Mouse (Mus musculus) forebrain, embryonic 11.5 days (tissue): ENCODE data around the gene Olfr525. TPM values are rescaled to one million over a fixed set of nuclear protein-coding genes. Genes with fewer than 3 reads are reported as not detected.

ENCODE experiments used
- ATAC-seq: fragments of 200-750 bp; cut with Nextera tagmentation; replicated peaks from 2 replicates; pipeline ENCODE4 v1.8.0; 2017; ENCODE audit warnings: moderate TSS enrichment; ENCODE audit not compliant: low FRiP score
- DNase-seq: peaks from one replicate; pipeline ENCODE4 v3.0.0-alpha.2; 2017; ENCODE audit warnings: low spot score
- H3K27ac ChIP-seq: fragments of 300-500 bp; sonication (generic); 2 replicates; pipeline ENCODE4 v1.5.1; 2014; ENCODE audit warnings: low read depth, low read length
- H3K27me3 ChIP-seq: fragments of 300-500 bp; sonication (generic); 2 replicates; pipeline ENCODE4 v1.6.1; 2014; ENCODE audit warnings: mild to moderate bottlenecking, low read length, mixed read lengths; ENCODE audit not compliant: control insufficient read depth, insufficient read depth
- H3K36me3 ChIP-seq: fragments of 300-500 bp; sonication (generic); 2 replicates; pipeline ENCODE4 v1.6.1; 2014; ENCODE audit warnings: mild to moderate bottlenecking, low read length, moderate library complexity, mixed read lengths; ENCODE audit not compliant: control insufficient read depth, insufficient read depth
- H3K4me1 ChIP-seq: fragments of 300-500 bp; sonication (generic); replicated peaks from 2 replicates; pipeline ENCODE4 v1.6.1; 2014; ENCODE audit warnings: low read length, mixed read lengths; ENCODE audit not compliant: control insufficient read depth, insufficient read depth
- H3K4me2 ChIP-seq: fragments of 300-500 bp; sonication (generic); 2 replicates; pipeline ENCODE4 v1.6.1; 2014; ENCODE audit warnings: low read depth, mild to moderate bottlenecking, low read length, moderate library complexity, mixed read lengths; ENCODE audit not compliant: severe bottlenecking
- H3K4me3 ChIP-seq: fragments of 300-500 bp; sonication (generic); 2 replicates; pipeline ENCODE4 v1.5.1; 2014; ENCODE audit warnings: low read depth, low read length
- H3K9ac ChIP-seq: fragments of 300-500 bp; sonication (generic); 2 replicates; pipeline ENCODE4 v1.6.1; 2014; ENCODE audit warnings: low read length
- H3K9me3 ChIP-seq: fragments of 300-500 bp; sonication (generic); 2 replicates; pipeline ENCODE4 v1.6.1; 2016; ENCODE audit warnings: low read length, mixed read lengths; ENCODE audit not compliant: control insufficient read depth
- WGBS: fragments of 180-500 bp; shearing (Covaris S2); extraction: QIAGEN DNeasy Blood & Tissue Kit; methylation state at CpG from one replicate; pipeline ENCODE4 v1.1.7; 2014; 5-methylcytosine and 5-hydroxymethylcytosine counted together
- polyA plus RNA-seq: library from polyadenylated mRNA; unstranded; fragments of >200 nt; fragmentation: Nextera tagmentation; extraction: Ambion mirVana; gene quantifications from 2 replicates; pipeline ENCODE4 v1.2.1, GENCODE M21; 2014

Gene Olfr525
- polyA plus RNA-seq, 1 experiment from 2014 or later, result not detected

DNA sequence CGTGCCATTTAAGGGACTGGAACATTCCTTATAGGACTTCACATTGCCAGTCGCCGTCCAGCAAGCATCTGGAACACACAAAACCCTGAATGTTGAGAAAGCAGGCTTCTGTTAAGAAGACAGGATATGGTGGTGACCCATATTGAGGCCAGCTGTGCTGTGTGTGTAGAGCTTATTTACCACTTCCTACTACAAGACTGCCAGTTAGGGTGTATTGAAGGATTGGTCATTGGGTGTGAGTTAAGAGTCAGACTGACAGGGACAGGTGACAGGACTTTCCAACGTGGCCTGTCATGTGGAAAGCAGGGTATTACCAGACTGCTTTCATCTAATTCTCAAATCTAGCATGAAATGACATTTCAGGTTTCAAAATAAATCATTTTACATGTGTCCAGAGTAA is 53.6 kb downstream of the Olfr525 start:
- no peak overlapping the region for H3K9ac ChIP-seq
- H3K4me1 ChIP-seq, result no peaks in the 10 kb centered on the region
- ATAC-seq, result no peak
- H3K4me3 ChIP-seq, result no peak overlapping the region
- no peaks in the 10 kb centered on the region for H3K36me3 ChIP-seq
- 79% methylated on average over 4 of the region's 4 CpGs for WGBS
- H3K27me3 ChIP-seq, result no peaks in the 10 kb centered on the region
- DNase-seq, result no peak
- H3K9me3 ChIP-seq, result no peaks in the 10 kb centered on the region
- no peak overlapping the region for H3K27ac ChIP-seq
- H3K4me2 ChIP-seq, result no peak overlapping the region

DNA sequence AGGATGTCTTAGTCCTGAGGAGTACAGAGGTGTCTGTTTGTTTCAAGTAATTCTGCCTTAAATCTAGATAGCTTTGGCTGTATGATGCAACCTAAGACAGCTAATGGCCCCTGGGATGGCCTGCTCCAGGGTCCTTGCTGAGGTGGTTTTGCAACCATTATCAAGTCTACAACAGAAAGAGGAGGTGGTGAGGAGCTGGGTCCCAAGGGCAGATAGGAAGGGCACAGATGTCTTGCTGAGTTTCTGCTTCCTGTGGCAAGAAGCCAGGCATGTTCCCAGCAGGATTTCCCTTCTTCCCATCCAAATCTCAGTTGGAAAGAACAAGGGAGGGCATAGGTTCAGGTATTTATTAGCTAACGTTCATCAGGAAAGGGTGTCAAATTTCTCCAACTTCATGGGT is 55.6 kb downstream of the Olfr525 start, which contains the start of gene Olfr530:
Gene Olfr530 (minus strand): TSS at position 101 of the 400 bp plus-strand sequence.
- H3K9me3 ChIP-seq, result no peaks in the 10 kb centered on the region
- no peak within 1 kb of the TSS for H3K9ac ChIP-seq
- no peaks in the 10 kb centered on the region for H3K27me3 ChIP-seq
- H3K27ac ChIP-seq, result no peak within 1 kb of the TSS
- H3K36me3 ChIP-seq, result no peaks in the 10 kb centered on the region
- no peak within 1 kb of the TSS for H3K4me3 ChIP-seq
- ATAC-seq (no peak), DNase-seq (no peak)
- no peaks in the 10 kb centered on the region for H3K4me1 ChIP-seq
- WGBS, result 63% methylated on average over 1 of the region's 1 CpGs
- H3K4me2 ChIP-seq, result no peak within 1 kb of the TSS

DNA sequence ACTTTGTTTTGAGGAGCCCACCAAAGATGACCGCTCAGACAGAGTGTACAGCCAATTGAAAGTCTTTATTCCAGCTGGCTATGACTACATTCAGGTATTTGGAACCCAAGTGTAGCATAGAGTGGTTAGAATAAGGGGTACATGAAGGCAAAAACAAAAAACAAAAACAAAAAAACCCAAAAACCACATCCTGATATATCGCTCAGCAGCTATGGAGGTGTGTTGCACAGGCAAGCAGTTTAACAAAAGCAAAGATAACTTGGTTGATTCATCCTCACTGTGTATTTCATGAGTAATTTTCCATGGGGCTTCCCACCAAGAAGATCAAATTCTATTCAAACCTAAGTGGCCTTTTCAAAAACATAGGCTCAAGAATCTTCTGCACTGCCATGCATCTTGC is 56.3 kb downstream of the Olfr525 start:
- H3K9me3 ChIP-seq, result no peaks in the 10 kb centered on the region
- H3K36me3 ChIP-seq, result no peaks in the 10 kb centered on the region
- no peak overlapping the region for H3K9ac ChIP-seq
- H3K27me3 ChIP-seq, result no peaks in the 10 kb centered on the region
- ATAC-seq (no peak), DNase-seq (no peak)
- no peak overlapping the region for H3K4me2 ChIP-seq
- H3K27ac ChIP-seq, result no peak overlapping the region
- WGBS, result 93% methylated on average over 2 of the region's 2 CpGs
- no peak overlapping the region for H3K4me3 ChIP-seq
- no peaks in the 10 kb centered on the region for H3K4me1 ChIP-seq

Other genes starting within 250 kb of the Olfr525 start
- gene Caly, start 238.3 kb upstream of the Olfr525 start, polyA plus RNA-seq, result 7.2 and 7.9 TPM in 2 replicates
- not detected in 2 replicates for gene Prap1, start 227.5 kb upstream of the Olfr525 start, polyA plus RNA-seq
- 13.5 and 15.8 TPM in 2 replicates for gene Fuom, start 218.4 kb upstream of the Olfr525 start, polyA plus RNA-seq
- gene Paox, start 205.1 kb upstream of the Olfr525 start, polyA plus RNA-seq, result 12.4 and 13.0 TPM in 2 replicates
- gene Echs1, start 204.4 kb upstream of the Olfr525 start, polyA plus RNA-seq, result 143 and 147 TPM in 2 replicates
- 27.8 and 34.1 TPM in 2 replicates for gene Mtg1, start 183.3 kb upstream of the Olfr525 start, polyA plus RNA-seq
- 0.68 and 0.71 TPM in 2 replicates for gene Sprn, start 166.0 kb upstream of the Olfr525 start, polyA plus RNA-seq
- not detected in 2 replicates for gene Olfr522, start 156.1 kb upstream of the Olfr525 start, polyA plus RNA-seq
- gene Olfr523, start 147.6 kb upstream of the Olfr525 start, polyA plus RNA-seq, result not detected in 2 replicates
- gene Olfr524, start 114.9 kb upstream of the Olfr525 start, polyA plus RNA-seq, result not detected in 2 replicates
- gene Cd163l1, start 102.6 kb upstream of the Olfr525 start, polyA plus RNA-seq, result 0.05 TPM in 1 of 2 replicates, not detected in the other
- not detected in 2 replicates for gene 5830411N06Rik, start 73.6 kb upstream of the Olfr525 start, polyA plus RNA-seq
- gene Olfr527, start 13.2 kb downstream of the Olfr525 start, polyA plus RNA-seq, result not detected in 2 replicates
- not detected in 2 replicates for gene Olfr60, start 40.8 kb downstream of the Olfr525 start, polyA plus RNA-seq
- not detected in 2 replicates for gene Olfr530, start 55.5 kb downstream of the Olfr525 start, polyA plus RNA-seq
- gene Olfr531, start 82.1 kb downstream of the Olfr525 start, polyA plus RNA-seq, result not detected in 2 replicates
- not detected in 2 replicates for gene Olfr532, start 100.8 kb downstream of the Olfr525 start, polyA plus RNA-seq
- gene Olfr533, start 142.5 kb downstream of the Olfr525 start, polyA plus RNA-seq, result not detected in 2 replicates
- gene Olfr535, start 163.4 kb downstream of the Olfr525 start, polyA plus RNA-seq, result not detected in 2 replicates
- not detected in 2 replicates for gene Olfr536, start 186.5 kb downstream of the Olfr525 start, polyA plus RNA-seq
- not detected in 2 replicates for gene Olfr538, start 247.0 kb downstream of the Olfr525 start, polyA plus RNA-seq